Mouse (Mus musculus) heart, embryonic 15.5 days (tissue): ENCODE measurements around the gene 4930535I16Rik. TPM values are rescaled to one million over a fixed set of nuclear protein-coding genes. Genes with fewer than 3 reads are reported as not detected.

ENCODE experiments used
- ATAC-seq: fragments of 200-750 bp; cut with Nextera tagmentation; replicated peaks from 2 replicates; pipeline ENCODE4 v1.8.0; 2017; ENCODE audit warnings: low read depth, moderate TSS enrichment; ENCODE audit not compliant: insufficient number of reproducible peaks, insufficient read depth, low FRiP score
- H3K27ac ChIP-seq: fragments of 300-500 bp; sonication (generic); 2 replicates; pipeline ENCODE4 v1.5.1; 2015; ENCODE audit warnings: mild to moderate bottlenecking, inconsistent platforms
- H3K27me3 ChIP-seq: fragments of 300-500 bp; sonication (generic); 2 replicates; pipeline ENCODE4 v1.6.1; 2015; ENCODE audit warnings: inconsistent platforms
- H3K36me3 ChIP-seq: fragments of 300-500 bp; sonication (generic); 2 replicates; pipeline ENCODE4 v1.6.1; 2015; ENCODE audit warnings: mild to moderate bottlenecking, inconsistent platforms
- H3K4me1 ChIP-seq: fragments of 300-500 bp; sonication (generic); replicated peaks from 2 replicates; pipeline ENCODE4 v1.6.1; 2015; ENCODE audit warnings: inconsistent platforms
- H3K4me2 ChIP-seq: fragments of 300-500 bp; sonication (generic); 2 replicates; pipeline ENCODE4 v1.6.1; 2015; ENCODE audit warnings: inconsistent platforms, mild to moderate bottlenecking, moderate library complexity
- H3K4me3 ChIP-seq: fragments of 300-500 bp; sonication (generic); 2 replicates; pipeline ENCODE4 v1.5.1; 2015; ENCODE audit warnings: mild to moderate bottlenecking, inconsistent platforms
- H3K9ac ChIP-seq: fragments of 300-500 bp; sonication (generic); 2 replicates; pipeline ENCODE4 v1.6.1; 2015; ENCODE audit warnings: mild to moderate bottlenecking, inconsistent platforms
- H3K9me3 ChIP-seq: fragments of 300-500 bp; sonication (generic); replicated peaks from 2 replicates; pipeline ENCODE4 v1.6.1; 2016; ENCODE audit warnings: inconsistent platforms
- WGBS: fragments of 180-500 bp; shearing (Covaris S2); methylation state at CpG from one replicate; pipeline ENCODE4 v1.1.7; 2015; ENCODE audit warnings: mixed read lengths; 5-methylcytosine and 5-hydroxymethylcytosine counted together
- polyA plus RNA-seq: library from polyadenylated mRNA; unstranded; fragments of >200 nt; fragmentation: Nextera tagmentation; extraction: Ambion mirVana; gene quantifications from 2 replicates; pipeline ENCODE4 v1.2.1, GENCODE M21; 2015

The 4930535I16Rik gene
- polyA plus RNA-seq = not detected in 2 replicates

- peaks cover 16% of the 10 kb centered on the region for H3K4me1 ChIP-seq
- no peaks in the 10 kb centered on the region for H3K9me3 ChIP-seq
- H3K4me2 ChIP-seq = peak within 1 kb of the TSS; percentile 87
- H3K36me3 ChIP-seq = peaks cover 18% of the 10 kb centered on the region
- ATAC-seq = peak; percentile 59
- H3K27ac ChIP-seq = peak within 1 kb of the TSS; percentile 92
- H3K9ac ChIP-seq = peak within 1 kb of the TSS; percentile 96
- under 1% methylated on average over 58 of the region's 63 CpGs for WGBS
- H3K27me3 ChIP-seq = no peaks in the 10 kb centered on the region
- H3K4me3 ChIP-seq = peak within 1 kb of the TSS; percentile 99
Observed at GRCm38 (mm10) chr4:123917548-123918140, at the start of gene 4930535I16Rik. 4930535I16Rik (minus strand) TSS chr4:123918022.

GRCm38 (mm10) chr4:123962721-123963120 lies 44.9 kb upstream of the 4930535I16Rik start:
- WGBS = 68% methylated on average over 9 of the region's 9 CpGs
- no peaks in the 10 kb centered on the region for H3K36me3 ChIP-seq
- no peak for ATAC-seq

GRCm38 (mm10) chr4:123960955-123961354 lies 43.1 kb upstream of the 4930535I16Rik start:
- 33% methylated on average over 4 of the region's 4 CpGs for WGBS
- ATAC-seq = no peak
- H3K36me3 ChIP-seq = no peaks in the 10 kb centered on the region
- H3K27ac ChIP-seq = no peak overlapping the region
- H3K9me3 ChIP-seq = no peaks in the 10 kb centered on the region
- peaks cover 15% of the 10 kb centered on the region for H3K4me1 ChIP-seq
- 0 out of 2 replicates have a peak overlapping the region, but pooled peaks have one; percentile 18 for H3K4me2 ChIP-seq
- no peak overlapping the region for H3K9ac ChIP-seq
- H3K27me3 ChIP-seq = peaks cover 23% of the 10 kb centered on the region
- H3K4me3 ChIP-seq = no peak overlapping the region

More at GRCm38 (mm10) chr4:123962721-123963120, 44.9 kb upstream of the 4930535I16Rik start:
- Histone ChIP-seq H3K4me2 (no peak overlapping the region), H3K27ac (no peak overlapping the region), H3K4me1 (peaks cover 10% of the 10 kb centered on the region), H3K9me3 (no peaks in the 10 kb centered on the region), H3K4me3 (no peak overlapping the region), H3K9ac (no peak overlapping the region), H3K27me3 (peaks cover 8% of the 10 kb centered on the region; the same call in 1 of the 2 replicates)

- peaks cover 26% of the 10 kb centered on the region for H3K27me3 ChIP-seq
- H3K9me3 ChIP-seq = no peaks in the 10 kb centered on the region
- WGBS = 52% methylated on average over 4 of the region's 4 CpGs
- no peak overlapping the region for H3K27ac ChIP-seq
- peaks cover 15% of the 10 kb centered on the region for H3K4me1 ChIP-seq
- H3K4me3 ChIP-seq = no peak overlapping the region
- ATAC-seq = no peak
- no peak overlapping the region for H3K9ac ChIP-seq
- no peak overlapping the region for H3K4me2 ChIP-seq
- H3K36me3 ChIP-seq = no peaks in the 10 kb centered on the region
Observed at GRCm38 (mm10) chr4:123957891-123958290, 40.1 kb upstream of the 4930535I16Rik start.

- Histone ChIP-seq H3K27ac (no peak overlapping the region), H3K36me3 (no peaks in the 10 kb centered on the region), H3K4me2 (peak overlapping the region; percentile 59), H3K9me3 (no peaks in the 10 kb centered on the region), H3K9ac (no peak overlapping the region), H3K4me1 (peaks cover 15% of the 10 kb centered on the region), H3K4me3 (peak overlapping the region; percentile 32), H3K27me3 (peaks cover 26% of the 10 kb centered on the region)
- WGBS = 56% methylated on average over 4 of the region's 4 CpGs
- no peak for ATAC-seq
Observed at GRCm38 (mm10) chr4:123957492-123957808, 39.6 kb upstream of the 4930535I16Rik start.

- Histone ChIP-seq H3K4me2 (peak overlapping the region; percentile 59), H3K27ac (no peak overlapping the region), H3K36me3 (no peaks in the 10 kb centered on the region), H3K4me1 (peaks cover 15% of the 10 kb centered on the region), H3K9me3 (no peaks in the 10 kb centered on the region), H3K27me3 (peaks cover 23% of the 10 kb centered on the region), H3K4me3 (peak overlapping the region; percentile 32), H3K9ac (peak overlapping the region; percentile 35; the same call in 1 of the 2 replicates)
- no peak for ATAC-seq
- 4% methylated on average over 31 of the region's 31 CpGs for WGBS
Observed at GRCm38 (mm10) chr4:123956703-123957491, 39.1 kb upstream of the 4930535I16Rik start.

GRCm38 (mm10) chr4:123952059-123952458 lies 34.2 kb upstream of the 4930535I16Rik start:
- 48% methylated on average over 8 of the region's 8 CpGs for WGBS
- no peaks in the 10 kb centered on the region for H3K36me3 ChIP-seq

GRCm38 (mm10) chr4:123949649-123950048 lies 31.8 kb upstream of the 4930535I16Rik start:
- 75% methylated on average over 10 of the region's 10 CpGs for WGBS
- no peaks in the 10 kb centered on the region for H3K4me1 ChIP-seq
- no peak overlapping the region for H3K4me3 ChIP-seq
- H3K27ac ChIP-seq = no peak overlapping the region
- H3K9me3 ChIP-seq = no peaks in the 10 kb centered on the region
- no peak overlapping the region for H3K9ac ChIP-seq
- no peaks in the 10 kb centered on the region for H3K36me3 ChIP-seq
- no peaks in the 10 kb centered on the region; the same call in 1 of the 2 replicates for H3K27me3 ChIP-seq
- ATAC-seq = no peak
- no peak overlapping the region for H3K4me2 ChIP-seq

More at GRCm38 (mm10) chr4:123952059-123952458, 34.2 kb upstream of the 4930535I16Rik start:
- Histone ChIP-seq H3K9ac (no peak overlapping the region), H3K4me2 (no peak overlapping the region), H3K4me3 (no peak overlapping the region), H3K4me1 (peaks cover 8% of the 10 kb centered on the region), H3K27me3 (peaks cover 13% of the 10 kb centered on the region), H3K9me3 (no peaks in the 10 kb centered on the region), H3K27ac (no peak overlapping the region)
- no peak for ATAC-seq

GRCm38 (mm10) chr4:123948901-123949300 lies 31.1 kb upstream of the 4930535I16Rik start:
- 85% methylated on average over 6 of the region's 6 CpGs for WGBS
- ATAC-seq = no peak

GRCm38 (mm10) chr4:123947149-123947548 lies 29.3 kb upstream of the 4930535I16Rik start:
- Histone ChIP-seq H3K9ac (no peak overlapping the region), H3K4me1 (no peaks in the 10 kb centered on the region), H3K27ac (no peak overlapping the region), H3K27me3 (no peaks in the 10 kb centered on the region; the same call in 1 of the 2 replicates), H3K4me3 (no peak overlapping the region), H3K36me3 (no peaks in the 10 kb centered on the region), H3K9me3 (no peaks in the 10 kb centered on the region), H3K4me2 (no peak overlapping the region)
- no peak for ATAC-seq
- 42% methylated on average over 5 of the region's 5 CpGs for WGBS

More at GRCm38 (mm10) chr4:123948901-123949300, 31.1 kb upstream of the 4930535I16Rik start:
- Histone ChIP-seq H3K4me1 (no peaks in the 10 kb centered on the region), H3K4me2 (no peak overlapping the region), H3K9ac (no peak overlapping the region), H3K27me3 (no peaks in the 10 kb centered on the region; the same call in 1 of the 2 replicates), H3K4me3 (no peak overlapping the region), H3K9me3 (no peaks in the 10 kb centered on the region), H3K27ac (no peak overlapping the region), H3K36me3 (no peaks in the 10 kb centered on the region)

GRCm38 (mm10) chr4:123946701-123947100 lies 28.9 kb upstream of the 4930535I16Rik start:
- H3K36me3 ChIP-seq = no peaks in the 10 kb centered on the region
- H3K4me2 ChIP-seq = no peak overlapping the region
- no peaks in the 10 kb centered on the region for H3K9me3 ChIP-seq
- H3K4me3 ChIP-seq = no peak overlapping the region
- no peaks in the 10 kb centered on the region for H3K4me1 ChIP-seq
- no peak for ATAC-seq
- H3K27ac ChIP-seq = no peak overlapping the region
- no peaks in the 10 kb centered on the region; the same call in 1 of the 2 replicates for H3K27me3 ChIP-seq
- no peak overlapping the region for H3K9ac ChIP-seq
- WGBS = 80% methylated on average over 4 of the region's 4 CpGs
